Mouse (Mus musculus): ENCODE data around the gene Acap2. TPM values are rescaled to one million over a fixed set of nuclear protein-coding genes. Genes with fewer than 3 reads are reported as not detected.

Gene Acap2
- polyA plus RNA-seq, 1 experiment from 2014 or later, result 11.1 TPM

DNA sequence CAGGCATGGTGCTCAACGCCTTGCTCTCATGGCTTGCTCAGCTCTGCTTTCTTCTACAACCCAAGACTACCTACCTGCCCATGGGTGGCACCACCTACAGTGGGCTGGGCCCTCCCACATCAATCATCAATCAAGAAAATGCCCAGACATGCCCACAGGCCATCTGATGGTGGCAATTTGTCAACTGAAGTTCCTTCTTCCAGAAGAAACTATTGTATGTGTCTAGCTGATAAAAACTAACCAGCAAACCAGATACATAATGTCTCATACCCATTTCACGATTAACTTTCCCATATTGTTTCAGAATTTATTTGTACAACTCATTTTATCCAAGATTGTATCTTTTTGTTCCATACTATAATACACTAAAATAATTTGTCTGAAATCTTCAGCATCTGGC lies 15.3 kb downstream of the Acap2 start:
- Histone ChIP-seq H3K4me3 (no peak overlapping the region), H3K4me2 (no peak overlapping the region), H3K4me1 (peaks cover 59% of the 10 kb centered on the region), H3K27ac (no peak overlapping the region), H3K27me3 (replicated peaks) (no peaks in the 10 kb centered on the region), H3K36me3 (no peaks in the 10 kb centered on the region), H3K9ac (no peak overlapping the region), H3K9me3 (replicated peaks) (no peaks in the 10 kb centered on the region)
- no peak for ATAC-seq
- 56% methylated on average over 2 of the region's 2 CpGs for WGBS (ENCODE audit: insufficient replicate concordance)

DNA sequence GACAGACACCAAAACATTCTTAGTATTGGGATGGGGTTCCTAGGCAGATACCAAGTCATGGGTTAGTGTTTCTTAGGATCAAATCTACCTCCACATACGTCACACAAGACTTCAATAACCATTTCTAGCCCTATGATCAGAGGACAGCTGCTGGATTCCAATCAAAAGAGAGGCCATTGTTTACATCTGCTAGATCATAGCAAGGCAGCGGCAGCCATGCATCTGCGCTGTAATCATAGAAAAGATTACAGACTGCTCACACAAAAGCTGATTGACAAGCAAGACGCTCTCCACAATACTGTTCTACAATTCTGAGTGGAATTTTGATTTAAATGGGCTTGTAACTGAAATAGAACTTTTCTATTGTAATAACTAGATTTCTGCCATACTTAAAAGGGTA lies 16.3 kb downstream of the Acap2 start:
- Histone ChIP-seq H3K9ac (no peak overlapping the region), H3K9me3 (replicated peaks) (no peaks in the 10 kb centered on the region), H3K27ac (no peak overlapping the region), H3K4me2 (no peak overlapping the region), H3K4me1 (peaks cover 64% of the 10 kb centered on the region), H3K36me3 (no peaks in the 10 kb centered on the region), H3K4me3 (no peak overlapping the region), H3K27me3 (replicated peaks) (no peaks in the 10 kb centered on the region)
- WGBS (ENCODE audit: insufficient replicate concordance), result 70% methylated on average over 4 of the region's 4 CpGs
- ATAC-seq, result no peak

DNA sequence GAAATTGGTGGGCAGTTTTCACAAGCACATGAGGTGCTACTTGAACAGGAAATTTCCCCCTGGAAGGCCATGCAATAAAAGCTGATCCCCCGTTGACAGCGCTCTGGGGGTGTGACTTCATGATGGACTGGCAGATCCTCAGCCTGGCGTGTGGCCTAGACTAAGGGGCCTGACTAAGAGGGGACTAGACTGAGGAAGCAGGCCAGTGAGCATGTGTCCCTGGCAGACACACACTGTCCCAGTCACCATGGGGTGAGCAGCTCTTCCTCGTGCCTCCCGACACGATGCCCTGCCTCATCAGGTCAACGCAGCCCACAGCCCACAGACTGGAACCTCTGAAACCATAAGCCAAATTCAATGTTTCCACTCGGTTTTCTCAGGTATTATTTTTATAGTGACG lies 18.5 kb downstream of the Acap2 start:
- Histone ChIP-seq H3K27me3 (replicated peaks) (no peaks in the 10 kb centered on the region), H3K4me2 (no peak overlapping the region), H3K27ac (no peak overlapping the region), H3K4me3 (no peak overlapping the region), H3K36me3 (no peaks in the 10 kb centered on the region), H3K4me1 (peaks cover 49% of the 10 kb centered on the region), H3K9ac (no peak overlapping the region), H3K9me3 (replicated peaks) (no peaks in the 10 kb centered on the region)
- 66% methylated on average over 9 of the region's 9 CpGs for WGBS (ENCODE audit: insufficient replicate concordance)
- ATAC-seq, result no peak

DNA sequence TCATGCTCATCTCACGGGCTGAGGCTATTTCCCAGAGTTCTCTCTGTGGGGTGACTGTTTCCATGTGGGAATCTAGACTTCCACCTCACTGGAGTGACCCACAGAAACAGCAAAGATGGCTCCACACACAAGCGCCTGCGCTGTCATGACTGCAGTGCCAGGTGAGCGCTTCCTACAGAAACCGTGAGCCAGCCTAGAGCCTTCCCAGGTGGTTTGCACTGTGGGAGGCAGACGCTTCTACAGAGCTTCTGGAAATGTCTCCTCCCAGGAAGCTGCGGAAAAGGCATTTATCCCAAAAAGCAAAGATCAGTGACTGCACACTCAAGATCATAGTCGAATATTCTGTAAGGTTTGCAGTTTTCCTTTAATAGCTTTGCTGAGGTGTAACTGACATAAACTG lies 20.2 kb downstream of the Acap2 start:
- H3K4me2 ChIP-seq, result no peak overlapping the region
- no peak overlapping the region for H3K27ac ChIP-seq
- no peaks in the 10 kb centered on the region for H3K36me3 ChIP-seq
- H3K9me3 ChIP-seq (replicated peaks), result no peaks in the 10 kb centered on the region
- no peak for ATAC-seq
- H3K4me1 ChIP-seq, result peaks cover 38% of the 10 kb centered on the region
- WGBS (ENCODE audit: insufficient replicate concordance), result 79% methylated on average over 8 of the region's 8 CpGs
- H3K27me3 ChIP-seq (replicated peaks), result no peaks in the 10 kb centered on the region
- H3K9ac ChIP-seq, result no peak overlapping the region
- no peak overlapping the region for H3K4me3 ChIP-seq

DNA sequence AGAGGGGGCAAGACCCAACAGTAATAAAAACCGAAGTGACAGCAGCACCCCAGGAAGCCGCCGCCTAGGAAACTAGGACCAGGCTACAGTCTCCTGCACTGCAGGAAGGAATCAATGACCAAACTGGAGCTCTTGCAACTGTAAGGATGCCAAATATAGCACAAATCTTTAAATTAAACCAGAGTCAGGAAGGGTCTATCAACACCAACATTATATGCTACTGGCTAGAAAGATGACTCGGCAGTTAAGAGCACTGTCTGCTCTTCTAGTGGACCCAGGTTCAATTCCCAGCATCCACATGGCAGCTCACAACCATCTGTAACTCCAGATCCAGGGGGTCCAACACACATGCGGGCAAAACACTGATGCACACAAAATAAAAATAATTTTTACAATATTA lies 21.7 kb downstream of the Acap2 start:
- WGBS (ENCODE audit: insufficient replicate concordance), result 58% methylated on average over 5 of the region's 5 CpGs
- no peak overlapping the region for H3K4me3 ChIP-seq

GRCm38 (mm10) chr16:31174880-31175638 lies 26.0 kb downstream of the Acap2 start:
- no peaks in the 10 kb centered on the region for H3K36me3 ChIP-seq
- no peak overlapping the region for H3K4me3 ChIP-seq
- no peak overlapping the region for H3K27ac ChIP-seq
- WGBS (ENCODE audit: insufficient replicate concordance), result 66% methylated on average over 9 of the region's 9 CpGs
- no peaks in the 10 kb centered on the region for H3K9me3 ChIP-seq (replicated peaks)
- H3K9ac ChIP-seq, result no peak overlapping the region
- no peaks in the 10 kb centered on the region for H3K27me3 ChIP-seq (replicated peaks)
- no peak overlapping the region for H3K4me2 ChIP-seq
- peak; percentile 68 for ATAC-seq
- peaks cover 41% of the 10 kb centered on the region for H3K4me1 ChIP-seq

More for the DNA sequence above, 21.7 kb downstream of the Acap2 start:
- no peak for ATAC-seq
- no peak overlapping the region for H3K4me2 ChIP-seq
- H3K27me3 ChIP-seq (replicated peaks), result no peaks in the 10 kb centered on the region
- H3K27ac ChIP-seq, result no peak overlapping the region
- no peak overlapping the region for H3K9ac ChIP-seq
- H3K36me3 ChIP-seq, result no peaks in the 10 kb centered on the region
- H3K9me3 ChIP-seq (replicated peaks), result no peaks in the 10 kb centered on the region
- H3K4me1 ChIP-seq, result peaks cover 41% of the 10 kb centered on the region

DNA sequence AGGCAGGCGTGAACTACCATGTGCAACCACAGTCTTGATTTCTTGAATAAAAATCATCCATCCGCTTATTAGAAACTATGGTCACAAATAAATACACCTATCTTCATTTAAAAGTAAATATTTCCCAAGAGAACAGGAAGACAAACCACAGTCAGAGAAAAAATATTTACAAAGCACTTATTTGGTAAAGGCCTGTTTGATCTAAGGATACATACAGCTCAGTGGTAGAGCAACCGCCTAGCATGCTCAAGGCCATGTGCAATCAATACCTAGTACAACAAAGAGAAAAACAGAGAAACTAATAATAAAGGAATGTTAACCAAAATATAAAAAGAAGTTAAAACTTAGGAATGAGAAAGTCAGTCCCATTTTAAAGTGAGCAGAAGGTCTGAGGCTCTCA lies 28.8 kb downstream of the Acap2 start:
- Histone ChIP-seq H3K9me3 (replicated peaks) (no peaks in the 10 kb centered on the region), H3K4me2 (no peak overlapping the region), H3K4me3 (no peak overlapping the region), H3K4me1 (peaks cover 57% of the 10 kb centered on the region), H3K9ac (no peak overlapping the region), H3K27me3 (replicated peaks) (no peaks in the 10 kb centered on the region), H3K36me3 (no peaks in the 10 kb centered on the region), H3K27ac (no peak overlapping the region)
- no peak for ATAC-seq
- 80% methylated on average over 3 of the region's 3 CpGs for WGBS (ENCODE audit: insufficient replicate concordance)

DNA sequence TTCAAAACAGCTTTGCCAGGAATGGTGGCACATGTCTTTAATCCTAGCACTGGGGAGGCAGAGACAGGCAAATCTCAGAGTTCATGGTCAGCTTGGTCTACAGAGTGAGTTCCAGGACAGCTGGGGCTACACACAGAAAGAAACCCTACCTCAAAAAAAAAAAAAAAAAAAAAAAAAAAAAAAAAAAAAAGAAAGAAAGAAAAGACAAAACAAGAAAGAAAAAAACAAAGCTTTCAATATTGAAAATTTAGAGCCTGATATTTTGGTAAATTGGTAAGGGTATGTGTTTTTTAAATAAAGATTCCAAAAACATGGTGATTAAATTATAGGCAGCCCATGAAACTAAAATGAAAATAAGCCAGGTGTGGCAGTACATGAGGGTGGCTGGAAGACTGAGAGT lies 29.6 kb downstream of the Acap2 start:
- Histone ChIP-seq H3K4me1 (peaks cover 63% of the 10 kb centered on the region), H3K36me3 (no peaks in the 10 kb centered on the region), H3K27ac (peak overlapping the region; percentile 25; the same call in 1 of the 2 replicates), H3K27me3 (replicated peaks) (no peaks in the 10 kb centered on the region), H3K9ac (no peak overlapping the region), H3K4me2 (no peak overlapping the region), H3K4me3 (no peak overlapping the region), H3K9me3 (replicated peaks) (no peaks in the 10 kb centered on the region)
- no peak for ATAC-seq

DNA sequence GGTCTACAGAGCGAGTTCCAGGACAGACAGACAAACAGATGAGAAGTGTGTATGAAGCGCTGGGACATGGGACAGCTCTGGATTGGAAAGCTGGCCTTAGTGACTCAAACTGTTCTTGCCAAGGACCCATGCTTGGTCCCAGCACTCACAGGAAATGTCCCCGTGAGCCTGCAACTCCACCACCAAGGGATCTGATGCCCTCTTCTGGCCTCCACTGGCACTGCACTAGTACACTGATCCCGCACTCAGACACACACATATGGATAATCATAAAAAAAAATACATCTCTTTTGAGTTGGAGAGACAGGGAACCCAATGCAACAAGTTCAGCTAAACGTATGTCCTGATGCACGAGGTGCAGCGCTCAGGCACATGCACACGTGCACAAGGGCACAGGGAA lies 30.7 kb downstream of the Acap2 start:
- H3K4me2 ChIP-seq, result no peak overlapping the region
- WGBS (ENCODE audit: insufficient replicate concordance), result 82% methylated on average over 8 of the region's 8 CpGs
- H3K4me3 ChIP-seq, result no peak overlapping the region
- ATAC-seq, result no peak
- no peaks in the 10 kb centered on the region for H3K36me3 ChIP-seq
- H3K9me3 ChIP-seq (replicated peaks), result no peaks in the 10 kb centered on the region
- no peak overlapping the region for H3K27ac ChIP-seq
- H3K4me1 ChIP-seq, result peaks cover 54% of the 10 kb centered on the region
- H3K27me3 ChIP-seq (replicated peaks), result no peaks in the 10 kb centered on the region
- H3K9ac ChIP-seq, result no peak overlapping the region

GRCm38 (mm10) chr16:31169596-31169995 lies 31.4 kb downstream of the Acap2 start:
- ATAC-seq, result no peak
- H3K27me3 ChIP-seq (replicated peaks), result no peaks in the 10 kb centered on the region

GRCm38 (mm10) chr16:31167934-31168333 lies 33.1 kb downstream of the Acap2 start:
- WGBS (ENCODE audit: insufficient replicate concordance), result 45% methylated on average over 7 of the region's 7 CpGs
- Histone ChIP-seq H3K27me3 (replicated peaks) (no peaks in the 10 kb centered on the region), H3K9ac (no peak overlapping the region), H3K4me1 (peaks cover 44% of the 10 kb centered on the region), H3K4me3 (no peak overlapping the region), H3K36me3 (no peaks in the 10 kb centered on the region), H3K4me2 (no peak overlapping the region), H3K27ac (no peak overlapping the region), H3K9me3 (replicated peaks) (0 out of 2 replicates have a peak, but pooled peaks cover 2% of the 10 kb centered on the region)
- ATAC-seq, result no peak

More at GRCm38 (mm10) chr16:31169596-31169995, 31.4 kb downstream of the Acap2 start:
- Histone ChIP-seq H3K4me3 (no peak overlapping the region), H3K9ac (no peak overlapping the region), H3K27ac (no peak overlapping the region), H3K4me2 (no peak overlapping the region), H3K9me3 (replicated peaks) (no peaks in the 10 kb centered on the region), H3K4me1 (peaks cover 50% of the 10 kb centered on the region), H3K36me3 (no peaks in the 10 kb centered on the region)

- H3K4me1 ChIP-seq, result peaks cover 40% of the 10 kb centered on the region
- no peaks in the 10 kb centered on the region for H3K36me3 ChIP-seq
- 68% methylated on average over 10 of the region's 10 CpGs for WGBS (ENCODE audit: insufficient replicate concordance)
- no peak overlapping the region for H3K27ac ChIP-seq
- no peak overlapping the region for H3K4me2 ChIP-seq
- H3K27me3 ChIP-seq (replicated peaks), result no peaks in the 10 kb centered on the region
- H3K4me3 ChIP-seq, result no peak overlapping the region
- ATAC-seq, result no peak
- no peak overlapping the region for H3K9ac ChIP-seq
- 0 out of 2 replicates have a peak, but pooled peaks cover 5% of the 10 kb centered on the region for H3K9me3 ChIP-seq (replicated peaks)
Measured at GRCm38 (mm10) chr16:31167017-31167887, 33.8 kb downstream of the Acap2 start.

Data from liver, embryonic 12.5 days (tissue).